In the genomic region with DNA sequence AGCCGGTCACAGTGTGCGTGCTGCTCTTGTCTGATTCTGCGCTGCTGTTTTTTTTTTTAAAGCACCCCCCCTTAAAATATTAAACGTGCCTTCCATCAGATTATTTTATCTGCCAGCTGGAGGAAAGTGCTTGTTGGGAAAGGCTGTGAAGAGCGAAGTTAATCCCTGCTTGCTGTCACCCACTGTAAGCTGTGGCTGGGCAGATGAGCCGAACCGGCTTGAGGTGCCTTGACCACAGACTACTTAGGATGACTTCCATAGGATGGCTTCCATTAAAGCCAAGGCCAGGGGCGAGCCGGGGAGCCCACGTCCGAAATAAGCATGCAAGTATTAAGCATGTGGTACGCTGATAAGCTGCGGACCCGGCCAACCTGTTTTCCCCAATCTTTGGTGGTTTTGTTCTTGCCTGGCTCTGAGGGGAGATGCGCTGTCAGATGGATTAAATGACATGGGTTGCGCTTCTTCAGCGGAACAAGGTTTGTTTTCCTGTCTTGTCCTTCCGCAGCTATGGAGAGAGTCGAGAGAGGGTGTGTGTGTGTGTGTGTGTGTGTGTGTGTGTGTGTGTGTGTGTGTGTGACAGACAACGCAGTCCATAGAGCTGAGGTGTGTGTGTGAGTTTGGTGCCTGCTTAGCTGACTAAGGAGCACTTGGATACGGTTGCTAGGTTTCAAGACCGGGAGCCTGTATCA, we compare ENCODE assay signal across 12 mouse cellular contexts.
DNase-seq lines count a peak whose midpoint lies in the region; ATAC-seq lines count a peak whose summit lies in the region.
"Had no signal": no experiment of that assay in that cellular context is flagged by ENCODE, and none has a peak within 500 bp of the region (broad histone marks: within the 10 kb centered on the region; RNA-seq: fewer than 3 reads in every experiment).

No protein-coding gene starts in this region.

- intact Hi-C loops in left cerebral cortex, postnatal 25 days (cut with DNase I): no loop called here

- H3K27ac ChIP-seq in hindbrain, embryonic 14.5 days: peak overlapping the region; percentile 88
- H3K27ac ChIP-seq: embryonic facial prominence, embryonic 13.5 days had no signal

- peak overlapping the region; percentile 9 for H3K4me3 ChIP-seq in hindbrain, embryonic 14.5 days (replicated peaks; ENCODE audit: low read length)
- H3K4me3 ChIP-seq: embryonic facial prominence, embryonic 13.5 days had no signal

- 55% methylated on average over 22 of the region's 22 CpGs for WGBS in hindbrain, embryonic 14.5 days

- H3K9me3 ChIP-seq in hindbrain, embryonic 14.5 days (ENCODE audit: control insufficient read depth, low read length): no peaks in the 10 kb centered on the region
- H3K9me3 ChIP-seq: embryonic facial prominence, embryonic 13.5 days had no signal

- H3K36me3 ChIP-seq in hindbrain, embryonic 14.5 days (replicated peaks; ENCODE audit: control insufficient read depth, insufficient read depth): no peaks in the 10 kb centered on the region
- H3K36me3 ChIP-seq: embryonic facial prominence, embryonic 13.5 days had no signal

- peaks cover 15% of the 10 kb centered on the region; the same call in 1 of the 2 replicates for H3K4me1 ChIP-seq in hindbrain, embryonic 14.5 days (replicated peaks; ENCODE audit: control insufficient read depth, insufficient read depth, low read length)
- H3K4me1 ChIP-seq: embryonic facial prominence, embryonic 13.5 days had no signal

- ATAC-seq in hindbrain, embryonic 14.5 days (ENCODE audit: low FRiP score): peak; percentile 88
- ATAC-seq: liver, postnatal 0 days had no signal

- no peaks in the 10 kb centered on the region for H3K27me3 ChIP-seq in hindbrain, embryonic 14.5 days (ENCODE audit: control insufficient read depth, insufficient read depth, low read length)
- H3K27me3 ChIP-seq: embryonic facial prominence, embryonic 13.5 days had no signal

- DNase-seq in layer of hippocampus, adult 11-12 months (ENCODE audit: low spot score): peak; percentile 54
- no peak for DNase-seq in layer of hippocampus, adult 9-10 months (ENCODE audit: low spot score)
- peak; percentile 42 for DNase-seq in hindbrain, embryonic 14.5 days (ENCODE audit: low spot score)
- peak; percentile 50 to 74 for DNase-seq in left cerebral cortex, postnatal 25 days (ENCODE audit: low spot score in 2 of 2)
- peak; percentile 39 for DNase-seq in right cerebral cortex, postnatal 25 days
- no peak for DNase-seq in ovary, postnatal 10 days (ENCODE audit: low spot score)
- DNase-seq in spleen, postnatal 10 days (ENCODE audit: low spot score in 2 of 2): no peak
- no peak for DNase-seq in gastrocnemius, postnatal 10 days
- DNase-seq: heart, postnatal 4 days; liver, postnatal 0 days; thymus, adult 18-20 months had no signal

- H3K9ac ChIP-seq in hindbrain, embryonic 14.5 days: peak overlapping the region; percentile 25; the same call in 1 of the 2 replicates
- H3K9ac ChIP-seq: embryonic facial prominence, embryonic 13.5 days; liver, postnatal 0 days had no signal

- H3K4me2 ChIP-seq in hindbrain, embryonic 14.5 days (replicated peaks): peak overlapping the region; percentile 33
- H3K4me2 ChIP-seq: embryonic facial prominence, embryonic 13.5 days had no signal

Comparison
In these comparisons a context has a peak if more than half of its experiments do, and no peak if none do; other contexts are left out.
1. DNase-seq: peak in layer of hippocampus, adult 11-12 months (single experiment), hindbrain, embryonic 14.5 days (single experiment), left cerebral cortex, postnatal 25 days (2 of 2) and right cerebral cortex, postnatal 25 days (single experiment); none in layer of hippocampus, adult 9-10 months (single experiment), ovary, postnatal 10 days (single experiment), spleen, postnatal 10 days (0 of 2) and gastrocnemius, postnatal 10 days (single experiment).